Mouse (Mus musculus) bone marrow macrophage, adult 2 months (primary cell): ENCODE results near the gene Fam57b.

Experiments used
- CTCF ChIP-seq: IDR thresholded peaks from 2 replicates; pipeline ENCODE4 v1.5.1; 2012; ENCODE audit warnings: low read depth, mild to moderate bottlenecking, low read length, moderate library complexity
- POLR2A ChIP-seq: IDR thresholded peaks from 2 replicates; pipeline ENCODE4 v1.6.1; 2012; ENCODE audit warnings: mild to moderate bottlenecking, low read depth, low read length, borderline replicate concordance

DNA sequence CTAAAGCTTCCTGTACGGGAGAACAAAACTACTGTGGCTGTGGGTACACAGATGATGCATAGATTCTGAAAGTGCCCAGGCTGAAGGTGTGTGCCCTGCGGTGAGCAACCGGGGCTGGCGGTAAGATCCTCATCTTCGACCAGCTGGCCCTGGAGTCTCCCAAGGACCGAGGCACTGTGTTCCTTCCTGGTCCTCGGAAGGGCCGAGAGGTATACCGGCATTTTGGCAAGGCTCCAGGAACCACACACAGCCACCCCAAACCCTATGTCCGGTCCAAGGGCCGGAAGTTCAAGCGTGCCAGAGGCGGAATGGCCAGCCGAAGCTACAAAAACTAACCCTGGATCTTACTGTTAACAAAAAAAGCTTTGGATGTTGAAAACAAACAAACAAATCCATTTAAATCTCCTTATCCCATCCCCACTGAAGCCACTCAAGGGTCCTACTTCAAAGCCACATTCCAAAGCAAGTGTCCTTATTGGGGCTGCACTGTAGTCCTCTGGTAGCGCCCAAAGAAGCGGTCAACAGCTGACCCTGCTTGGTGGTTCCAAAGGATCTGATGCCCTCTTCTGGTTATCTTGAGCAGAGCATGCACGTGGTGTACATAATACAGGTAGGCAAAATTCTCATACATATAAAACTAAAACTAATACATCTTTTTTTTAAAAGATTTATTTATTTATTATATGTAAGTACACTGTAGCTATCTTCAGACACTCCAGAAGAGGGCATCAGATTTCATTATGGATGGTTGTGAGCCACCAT, 47.7 kb upstream of the Fam57b start:
- TF ChIP-seq CTCF: peak; percentile 44; the same call in 1 of the 2 replicates
- no peak for TF ChIP-seq POLR2A
